Mouse (Mus musculus) bone marrow, adult 2 months (tissue): ENCODE results near the gene Scg3. TPM values are rescaled to one million over a fixed set of nuclear protein-coding genes. Genes with fewer than 3 reads are reported as not detected.
"Not testable (repeated sequence)": the region's sequence is repeated elsewhere in the genome, so short reads cannot be mapped to it uniquely, and the experiment has no call there.

Experiments used
- H3K27ac ChIP-seq: fragments of 200-500 bp; 2 replicates; pipeline ENCODE4 v1.5.1; 2012; ENCODE audit warnings: low read depth, mild to moderate bottlenecking, control low read depth, inconsistent platforms, low read length; ENCODE audit not compliant: control insufficient read depth, poor library complexity, insufficient read depth
- H3K4me1 ChIP-seq: fragments of 200-500 bp; 2 replicates; pipeline ENCODE4 v1.6.1; 2011; ENCODE audit warnings: low read length; ENCODE audit not compliant: control insufficient read depth, insufficient read depth
- H3K4me3 ChIP-seq: fragments of 200-500 bp; replicated peaks from 2 replicates; pipeline ENCODE3; 2011; ENCODE audit warnings: mild to moderate bottlenecking, low read depth, low read length, control low read depth; ENCODE audit not compliant: control insufficient read depth
- CTCF ChIP-seq: fragments of 200-500 bp; IDR thresholded peaks from 2 replicates; pipeline ENCODE4 v1.5.1; 2011; ENCODE audit warnings: low read length, control low read depth; ENCODE audit not compliant: control insufficient read depth, insufficient read depth
- POLR2A ChIP-seq: fragments of 200-500 bp; IDR thresholded peaks from 2 replicates; pipeline ENCODE4 v1.6.1; 2011; ENCODE audit warnings: low read depth, mild to moderate bottlenecking, control low read depth, low read length, borderline replicate concordance; ENCODE audit not compliant: control insufficient read depth
- WGBS: fragments of 180-500 bp; shearing (Covaris S2); methylation state at CpG from one replicate; pipeline ENCODE4 v1.1.7; 2018; 5-methylcytosine and 5-hydroxymethylcytosine counted together
- polyA plus RNA-seq: library from polyadenylated mRNA; stranded (reverse); fragments of >200 nt; gene quantifications from 2 replicates; pipeline ENCODE4 v1.2.4, GENCODE M21; 2011; ENCODE audit warnings: low replicate concordance; ENCODE audit not compliant: missing spikeins, insufficient read depth, insufficient read length

The Scg3 gene
- polyA plus RNA-seq, 1 experiment, result 3.3 TPM

DNA sequence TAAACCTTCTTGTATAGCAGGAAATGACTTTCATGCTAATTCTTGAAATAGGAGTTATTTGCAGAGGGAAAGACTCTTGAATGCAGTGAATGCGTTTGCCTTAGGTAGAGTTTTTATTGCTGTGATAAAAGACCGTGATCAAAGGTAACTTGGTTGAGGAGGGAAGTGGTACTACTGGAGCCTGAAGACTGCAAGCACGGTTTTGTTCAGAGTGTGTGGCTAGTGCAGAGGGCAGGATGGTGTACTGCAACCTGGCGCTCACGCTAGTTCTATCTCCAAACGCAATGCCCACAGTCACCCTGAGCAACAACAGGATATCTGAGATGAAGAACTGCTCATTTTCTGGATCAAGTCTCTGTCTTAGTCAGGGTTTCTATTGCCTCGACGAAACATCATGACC is 50.3 kb downstream of the Scg3 start:
- no peak overlapping the region for H3K27ac ChIP-seq
- 81% methylated on average over 8 of the region's 8 CpGs for WGBS
- TF ChIP-seq CTCF (no peak), POLR2A (no peak)
- no peak overlapping the region for H3K4me3 ChIP-seq
- no peaks in the 10 kb centered on the region for H3K4me1 ChIP-seq

DNA sequence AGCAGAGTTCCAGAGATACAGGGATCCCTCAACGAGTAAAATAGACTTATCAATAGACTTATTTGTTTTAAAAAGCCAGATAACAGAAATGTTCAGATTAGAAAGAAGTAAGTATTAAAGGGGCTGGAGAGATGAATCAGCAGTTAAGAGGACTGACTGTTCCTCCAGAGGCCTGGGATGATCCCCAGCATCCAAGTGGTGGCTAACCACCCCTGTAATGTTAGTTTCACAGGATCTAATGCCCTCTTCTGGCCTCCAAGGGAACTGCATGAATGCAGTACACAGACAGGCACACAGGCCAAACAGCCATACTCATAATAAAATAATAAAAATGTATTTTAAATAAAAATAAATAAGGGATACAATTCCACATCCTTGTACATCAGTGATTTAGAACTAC is 51.0 kb downstream of the Scg3 start:
- TF ChIP-seq CTCF (no peak), POLR2A (no peak)
- 92% methylated on average over 1 of the region's 1 CpGs for WGBS
- Histone ChIP-seq H3K27ac (no peak overlapping the region), H3K4me1 (no peaks in the 10 kb centered on the region), H3K4me3 (no peak overlapping the region)

DNA sequence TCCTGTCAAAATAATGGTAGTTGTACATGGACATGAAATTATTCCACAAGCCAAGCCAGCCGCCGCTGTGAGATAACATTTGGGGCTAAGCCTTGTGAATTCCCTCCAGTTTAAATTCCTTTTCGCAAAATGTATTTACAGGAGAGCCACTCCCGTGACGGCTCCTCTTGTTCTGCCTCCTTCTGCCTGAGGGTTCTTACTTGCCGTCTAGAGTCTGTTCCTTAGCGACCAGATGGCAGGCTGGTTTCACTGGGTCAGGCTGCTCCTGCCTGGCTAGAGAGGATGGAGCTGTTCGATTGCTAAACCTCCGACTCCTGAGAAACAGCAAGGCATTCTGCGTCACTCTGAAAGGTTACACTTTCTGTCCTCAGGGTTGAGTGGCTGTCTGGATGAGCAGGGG is 51.7 kb downstream of the Scg3 start:
- TF ChIP-seq CTCF, result no peak
- TF ChIP-seq POLR2A, result no peak
- WGBS, result 85% methylated on average over 10 of the region's 10 CpGs
- Histone ChIP-seq H3K4me3 (no peak overlapping the region), H3K4me1 (no peaks in the 10 kb centered on the region), H3K27ac (no peak overlapping the region)

DNA sequence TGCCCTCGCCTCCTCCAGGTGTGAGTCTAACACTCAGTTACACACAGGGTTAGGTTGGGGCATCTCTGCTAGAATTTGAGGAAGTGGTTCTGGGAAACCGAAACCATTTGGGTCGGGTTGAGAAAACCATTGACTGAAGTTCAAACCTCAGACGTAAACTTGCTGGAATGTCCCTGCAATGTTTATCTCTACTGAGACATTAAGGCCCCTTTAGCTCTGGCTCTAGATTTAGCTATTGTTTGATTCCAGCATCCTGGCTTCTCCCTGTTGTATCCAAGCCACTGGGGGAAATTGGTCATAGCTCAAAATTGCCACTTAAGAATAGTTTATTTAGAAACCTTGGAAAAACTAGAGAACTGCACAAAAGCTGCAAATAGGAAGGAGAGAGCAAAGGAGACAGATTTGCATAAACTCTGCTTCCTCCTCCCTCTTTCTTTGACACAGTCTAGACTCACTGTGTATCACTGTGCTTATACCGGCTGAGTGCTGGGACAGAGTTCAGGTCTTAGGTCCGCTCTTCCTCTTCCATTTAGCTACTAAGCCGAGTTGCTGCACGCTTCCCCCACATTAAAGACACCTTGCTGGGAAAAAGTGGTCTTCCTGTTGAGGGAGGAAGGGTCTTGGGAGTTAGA is 52.9 kb downstream of the Scg3 start:
- Histone ChIP-seq H3K4me1 (no peaks in the 10 kb centered on the region), H3K4me3 (no peak overlapping the region), H3K27ac (no peak overlapping the region)
- 43% methylated on average over 8 of the region's 8 CpGs for WGBS
- no peak for TF ChIP-seq CTCF
- no peak for TF ChIP-seq POLR2A

DNA sequence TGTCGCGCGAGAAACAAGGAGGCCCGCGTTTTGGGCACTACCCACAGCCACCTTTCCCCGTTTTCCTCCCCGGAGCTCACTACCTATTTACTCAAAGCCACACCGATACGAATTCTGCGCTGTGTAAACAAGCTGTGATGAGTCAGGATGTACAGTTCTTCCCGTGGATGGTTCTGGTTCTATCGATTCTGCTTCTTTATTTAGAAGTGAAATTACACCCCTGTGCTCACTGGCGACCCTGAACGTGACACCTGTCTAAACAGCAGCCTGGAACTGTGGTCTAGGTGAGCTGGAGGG is 57.6 kb downstream of the Scg3 start:
- under 1% methylated on average over 14 of the region's 14 CpGs for WGBS
- no peak overlapping the region for H3K4me3 ChIP-seq
- H3K4me1 ChIP-seq, result no peaks in the 10 kb centered on the region
- H3K27ac ChIP-seq, result no peak overlapping the region
- no peak for TF ChIP-seq POLR2A
- no peak for TF ChIP-seq CTCF

DNA sequence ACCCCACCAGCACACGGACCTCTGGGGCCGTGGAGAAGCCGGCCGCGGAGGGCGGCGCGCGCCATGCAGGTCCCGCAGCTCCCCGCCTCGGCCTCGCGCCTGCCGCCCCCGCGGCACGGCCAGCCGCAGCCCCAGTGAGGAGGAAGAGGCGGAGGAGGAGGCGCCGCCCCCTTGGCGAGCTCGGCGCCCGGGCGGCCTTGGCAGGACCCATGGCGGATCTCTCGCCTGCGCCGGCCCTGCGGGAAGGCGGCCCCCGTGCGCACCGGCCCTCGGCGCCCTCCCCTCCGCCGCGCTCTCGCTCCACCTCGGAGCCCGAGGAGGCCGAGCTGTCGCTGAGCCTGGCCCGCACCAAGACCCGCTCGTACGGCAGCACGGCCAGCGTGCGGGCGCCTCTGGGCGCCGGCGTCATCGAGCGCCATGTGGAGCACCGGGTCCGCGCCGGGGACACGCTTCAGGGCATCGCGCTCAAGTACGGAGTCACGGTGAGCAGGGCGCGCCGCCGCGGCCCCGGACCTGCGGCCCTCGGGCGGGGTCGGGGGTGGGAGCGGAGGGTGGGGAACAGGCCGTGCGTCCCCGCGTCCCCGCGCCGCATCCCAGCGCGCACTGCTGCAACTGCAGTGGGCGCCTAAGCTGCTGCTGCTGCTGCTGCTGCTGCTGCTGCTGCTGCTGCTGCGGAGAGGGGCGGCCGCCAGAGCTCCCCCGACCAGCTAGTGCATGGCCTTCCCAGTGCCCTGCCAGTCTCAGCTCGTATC is 58.1 kb downstream of the Scg3 start, which contains the start of gene Lysmd2:
TSS of gene Lysmd2 (plus strand) at position 186 of the 752 bp plus-strand sequence.
- no peaks in the 10 kb centered on the region for H3K4me1 ChIP-seq
- WGBS, result under 1% methylated on average over 94 of the region's 94 CpGs
- H3K4me3 ChIP-seq, result peak within 1 kb of the TSS; percentile 16
- H3K27ac ChIP-seq, result no peak within 1 kb of the TSS; the same call in 1 of the 2 replicates
- TF ChIP-seq CTCF, result no peak
- no peak for TF ChIP-seq POLR2A

DNA sequence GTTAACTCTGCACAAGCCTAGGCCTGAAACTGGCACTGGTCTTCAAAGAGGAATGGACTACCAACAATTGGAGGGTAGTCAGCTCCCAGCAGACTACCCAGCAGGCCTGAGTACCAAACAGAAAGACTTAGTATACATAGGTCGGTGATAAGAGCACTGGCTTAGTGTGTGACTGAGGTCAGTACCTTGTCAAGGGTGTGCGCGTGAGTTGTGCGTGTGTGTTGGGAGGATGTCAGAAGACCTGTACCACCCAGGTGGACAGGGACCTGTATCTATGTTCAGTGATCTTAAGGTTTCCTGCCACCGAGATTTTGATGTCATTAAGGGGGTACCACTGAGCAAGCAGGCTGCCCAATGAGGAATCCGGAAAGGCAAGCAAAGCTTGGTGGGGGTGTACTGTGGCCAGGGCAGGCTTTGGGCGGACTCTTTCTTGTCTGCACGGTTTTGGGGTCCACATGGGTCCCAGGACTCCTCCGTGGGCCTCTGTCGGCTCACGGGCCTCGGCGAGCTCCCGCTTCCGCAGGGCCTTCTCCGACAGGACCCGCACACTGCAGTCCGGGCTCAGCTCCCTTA is 58.8 kb downstream of the Scg3 start:
- H3K4me1 ChIP-seq, result no peaks in the 10 kb centered on the region
- H3K4me3 ChIP-seq, result no peak overlapping the region
- H3K27ac ChIP-seq, result no peak overlapping the region
- TF ChIP-seq POLR2A, result no peak
- no peak for TF ChIP-seq CTCF
- 22% methylated on average over 18 of the region's 18 CpGs for WGBS

DNA sequence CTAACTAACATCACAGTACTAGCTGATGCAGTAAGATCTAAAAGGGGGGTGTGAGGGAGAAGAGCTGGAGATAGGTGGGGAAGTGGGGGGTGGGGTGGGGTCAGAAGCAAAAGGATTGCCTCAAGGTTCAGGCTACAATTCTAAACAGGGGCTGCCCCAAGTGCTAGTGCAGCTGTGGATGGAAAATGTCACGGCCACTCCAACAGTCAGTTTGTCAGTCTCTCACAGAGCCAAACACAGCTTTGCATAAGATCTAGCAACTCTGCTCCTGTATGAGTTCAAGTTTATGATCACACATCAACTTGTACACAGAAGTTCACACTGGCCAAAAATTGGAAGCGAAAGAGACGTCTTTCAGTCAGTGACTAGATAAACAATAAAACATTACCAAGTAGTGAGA is 62.4 kb downstream of the Scg3 start:
- H3K4me1 ChIP-seq, result no peaks in the 10 kb centered on the region
- WGBS, result 79% methylated on average over 3 of the region's 3 CpGs
- no peak for TF ChIP-seq CTCF
- TF ChIP-seq POLR2A, result no peak
- no peak overlapping the region for H3K4me3 ChIP-seq
- no peak overlapping the region for H3K27ac ChIP-seq

DNA sequence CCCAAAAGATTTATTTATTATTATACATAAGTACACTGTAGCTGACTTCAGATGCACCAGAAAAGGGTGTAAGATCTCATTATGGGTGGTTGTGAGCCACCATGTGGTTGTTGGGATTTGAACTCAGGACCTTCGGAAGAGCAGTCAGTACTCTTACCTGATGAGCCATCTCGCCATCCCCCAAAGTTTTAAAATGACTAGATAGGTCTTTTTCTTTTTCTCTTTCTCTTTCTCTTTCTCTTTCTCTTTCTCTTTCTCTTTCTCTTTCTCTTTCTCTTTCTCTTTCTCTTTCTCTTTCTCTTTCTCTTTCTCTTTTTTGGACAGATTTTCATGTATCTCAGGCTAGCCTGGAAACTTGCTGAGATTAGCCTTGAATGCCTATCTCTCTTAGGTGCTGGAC is 64.1 kb downstream of the Scg3 start:
- H3K27ac ChIP-seq, H3K4me3 ChIP-seq, H3K4me1 ChIP-seq: not testable (repeated sequence)
- WGBS, result 79% methylated on average over 2 of the region's 2 CpGs
